Comparison of ENCODE assay signal across 9 mouse cellular contexts in the genomic region with DNA sequence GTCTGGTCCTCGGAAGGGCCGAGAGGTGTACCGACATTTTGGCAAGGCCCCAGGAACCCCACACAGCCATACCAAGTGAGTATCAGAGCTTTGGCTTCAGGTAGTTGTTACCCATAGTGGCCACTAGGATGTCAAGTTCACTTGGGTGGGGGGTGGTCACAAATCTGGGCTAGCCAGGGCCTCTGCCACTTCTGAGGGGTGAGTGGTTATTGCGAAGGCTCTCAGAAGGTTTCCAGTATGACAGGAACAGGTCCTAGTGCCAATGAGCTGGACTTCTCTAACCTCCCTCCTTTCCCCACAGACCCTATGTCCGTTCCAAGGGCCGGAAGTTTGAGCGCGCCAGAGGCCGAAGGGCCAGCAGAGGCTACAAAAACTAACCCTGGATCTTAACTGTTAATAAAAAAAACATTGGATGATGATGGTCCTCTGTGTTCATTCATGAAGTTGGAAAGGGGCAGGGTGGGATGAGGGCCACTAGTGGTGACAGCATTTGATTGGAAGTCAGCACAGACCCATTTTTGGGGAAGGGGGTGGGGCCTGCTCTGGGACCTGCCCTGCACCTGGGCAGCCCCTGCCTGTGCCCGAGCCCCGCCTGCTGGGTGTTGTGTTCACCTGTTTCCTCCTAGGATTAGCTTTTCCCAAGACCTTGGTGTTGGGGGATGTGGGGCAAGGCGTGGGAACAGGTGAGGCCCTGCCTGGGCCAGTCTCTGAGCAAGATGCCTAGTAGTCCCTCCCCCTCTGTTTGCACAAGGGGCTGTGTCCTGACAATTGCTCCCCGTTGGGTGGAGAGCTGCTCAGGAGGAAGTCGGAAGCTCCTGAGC. TPM values are rescaled to one million over a fixed set of nuclear protein-coding genes. Genes with fewer than 3 reads are reported as not detected.
A peak's percentile ranks its signal among the peaks of the same experiment; 100 is the strongest.
DNase-seq lines count a peak whose midpoint lies in the region; ATAC-seq and TF ChIP-seq lines count a peak whose summit lies in the region.
"Had no signal": no experiment of that assay in that cellular context is flagged by ENCODE, and none has a peak within 500 bp of the region (broad histone marks: within the 10 kb centered on the region; RNA-seq: fewer than 3 reads in every experiment).

TSS of gene Fam83e (plus strand) at position 800 of the 821 bp plus-strand sequence.

- peak within 1 kb of the TSS; percentile 75; the same call in 1 of the 2 replicates for H3K4me3 ChIP-seq in kidney, embryonic 15.5 days (replicated peaks)
- peak within 1 kb of the TSS; percentile 77 for H3K4me3 ChIP-seq in G1E (ENCODE audit: low read depth, low read length)
- H3K4me3 ChIP-seq in embryonic facial prominence, embryonic 13.5 days: 0 out of 2 replicates have a peak within 1 kb of the TSS, but pooled peaks have one; percentile 83
- H3K4me3 ChIP-seq in liver, postnatal 0 days (ENCODE audit: low read depth, low read length): no peak within 1 kb of the TSS
- H3K4me3 ChIP-seq: heart, embryonic 15.5 days had no signal

- no peak for DNase-seq in kidney, adult 9 months
- DNase-seq in G1E (ENCODE audit: low spot score): no peak
- DNase-seq in liver, postnatal 0 days: no peak
- no peak for DNase-seq in right cerebral cortex, postnatal 36 days (ENCODE audit: low spot score in 2 of 2)
- DNase-seq in adrenal gland, adult 8-10 months: no peak
- DNase-seq in T-cell, adult 2 months (ENCODE audit: low spot score): no peak

- H3K4me2 ChIP-seq in kidney, embryonic 15.5 days: peak within 1 kb of the TSS; percentile 70; the same call in 1 of the 2 replicates
- H3K4me2 ChIP-seq in embryonic facial prominence, embryonic 13.5 days: no peak within 1 kb of the TSS
- no peak within 1 kb of the TSS for H3K4me2 ChIP-seq in liver, postnatal 0 days (ENCODE audit: low read depth, low read length)

- H3K9me3 ChIP-seq in kidney, embryonic 15.5 days (replicated peaks): no peaks in the 10 kb centered on the region
- no peaks in the 10 kb centered on the region for H3K9me3 ChIP-seq in G1E (replicated peaks)
- no peaks in the 10 kb centered on the region for H3K9me3 ChIP-seq in embryonic facial prominence, embryonic 13.5 days
- no peaks in the 10 kb centered on the region for H3K9me3 ChIP-seq in liver, postnatal 0 days (ENCODE audit: low read length)
- H3K9me3 ChIP-seq: heart, embryonic 15.5 days had no signal

- H3K36me3 ChIP-seq in kidney, embryonic 15.5 days: peaks cover 65% of the 10 kb centered on the region
- H3K36me3 ChIP-seq in G1E (replicated peaks): peaks cover 84% of the 10 kb centered on the region
- peaks cover 66% of the 10 kb centered on the region for H3K36me3 ChIP-seq in embryonic facial prominence, embryonic 13.5 days
- peaks cover 21% of the 10 kb centered on the region for H3K36me3 ChIP-seq in liver, postnatal 0 days (replicated peaks; ENCODE audit: insufficient read depth, low read length)

- H3K4me1 ChIP-seq in kidney, embryonic 15.5 days: peaks cover 46% of the 10 kb centered on the region
- H3K4me1 ChIP-seq in G1E (ENCODE audit: insufficient read depth, low read depth, low read length): peaks cover 76% of the 10 kb centered on the region
- H3K4me1 ChIP-seq in embryonic facial prominence, embryonic 13.5 days: peaks cover 32% of the 10 kb centered on the region
- H3K4me1 ChIP-seq in liver, postnatal 0 days (ENCODE audit: insufficient read depth): peaks cover 26% of the 10 kb centered on the region

- TF ChIP-seq EP300 in liver, postnatal 0 days (IDR thresholded peaks at IDR 0.05; ENCODE audit: low read depth): no peak

- TF ChIP-seq CTCF in G1E (IDR thresholded peaks at IDR 0.05; ENCODE audit: low read depth, low read length): peak; percentile 28; the same call in 1 of the 2 replicates
- peak; percentile 34 for TF ChIP-seq CTCF in liver, postnatal 0 days (IDR thresholded peaks at IDR 0.05; ENCODE audit: low read depth)

- ATAC-seq in kidney, embryonic 15.5 days (replicated peaks; ENCODE audit: low FRiP score): no peak
- no peak for ATAC-seq in G1E (ENCODE audit: extremely low read depth, insufficient number of reproducible peaks, low FRiP score, poor library complexity, severe bottlenecking)
- 0 out of 2 replicates have a peak, but pooled peaks have one; percentile 22 for ATAC-seq in embryonic facial prominence, embryonic 13.5 days (ENCODE audit: insufficient number of reproducible peaks, insufficient read depth, low FRiP score, low TSS enrichment, low read depth)
- ATAC-seq in liver, postnatal 0 days: no peak

- 77% methylated on average over 14 of the region's 14 CpGs for WGBS in kidney, embryonic 15.5 days
- 83% methylated on average over 14 of the region's 14 CpGs for WGBS in embryonic facial prominence, embryonic 13.5 days
- 78% methylated on average over 14 of the region's 14 CpGs for WGBS in liver, postnatal 0 days (ENCODE audit: insufficient replicate concordance)

- no peaks in the 10 kb centered on the region for H3K27me3 ChIP-seq in kidney, embryonic 15.5 days
- no peaks in the 10 kb centered on the region for H3K27me3 ChIP-seq in G1E (ENCODE audit: insufficient read depth, low read length)
- H3K27me3 ChIP-seq in embryonic facial prominence, embryonic 13.5 days: no peaks in the 10 kb centered on the region
- H3K27me3 ChIP-seq in liver, postnatal 0 days (ENCODE audit: insufficient read depth, low read length): no peaks in the 10 kb centered on the region
- H3K27me3 ChIP-seq: heart, embryonic 15.5 days had no signal

- 0 out of 2 replicates have a peak within 1 kb of the TSS, but pooled peaks have one; percentile 94 for H3K9ac ChIP-seq in kidney, embryonic 15.5 days
- H3K9ac ChIP-seq in embryonic facial prominence, embryonic 13.5 days: peak within 1 kb of the TSS; percentile 99; the same call in 1 of the 2 replicates
- no peak within 1 kb of the TSS for H3K9ac ChIP-seq in liver, postnatal 0 days (replicated peaks)
- H3K9ac ChIP-seq: heart, embryonic 15.5 days had no signal

- no peak within 1 kb of the TSS for H3K27ac ChIP-seq in kidney, embryonic 15.5 days
- H3K27ac ChIP-seq in embryonic facial prominence, embryonic 13.5 days: no peak within 1 kb of the TSS; the same call in 1 of the 2 replicates
- no peak within 1 kb of the TSS for H3K27ac ChIP-seq in liver, postnatal 0 days (ENCODE audit: low read depth)
- H3K27ac ChIP-seq: heart, embryonic 15.5 days had no signal

RNA-seq across cellular contexts. Expression of gene Fam83e, which starts in this region (rescaled TPM):
- polyA plus RNA-seq in kidney, embryonic 15.5 days (2015; fragmentation: Nextera tagmentation; extraction: Ambion mirVana): 1.4 and 2.5 TPM in 2 replicates
- total RNA-seq in G1E (2014; fragmentation: Nextera tagmentation): 0.34 and 0.38 TPM in 2 replicates
- total RNA-seq in G1E (2017): 1.2 and 1.3 TPM in 2 replicates
- polyA plus RNA-seq in G1E (2012): 0.49 and 0.77 TPM in 2 replicates
- 1.4 and 1.5 TPM in 2 replicates for polyA plus RNA-seq in embryonic facial prominence, embryonic 13.5 days (2015; fragmentation: Nextera tagmentation; extraction: Ambion mirVana)
- 0.13 TPM in 1 of 2 replicates, not detected in the other for polyA plus RNA-seq in liver, postnatal 0 days (2015; fragmentation: Nextera tagmentation; extraction: Ambion mirVana)
- 1 to 10 TPM in 1 of 4 experiments, under 1 TPM in 3; 0.29 to 2.1 (median 0.66) TPM for total RNA-seq in adrenal gland, adult 8-10 months (2022)
